Mouse (Mus musculus) liver, postnatal 0 days (tissue): ENCODE measurements around the gene E130114P18Rik.

Experiments used
- CTCF ChIP-seq: sonication (generic); IDR thresholded peaks from 2 replicates; pipeline ENCODE4 v1.5.1; 2016; ENCODE audit warnings: antibody characterized with exemption, low read depth
- EP300 ChIP-seq: IDR thresholded peaks from 2 replicates; pipeline ENCODE4 v1.6.1; 2016; ENCODE audit warnings: antibody characterized with exemption, low read depth, mild to moderate bottlenecking

- no peak for TF ChIP-seq EP300
- TF ChIP-seq CTCF: no peak
These were observed 141.3 kb downstream of the E130114P18Rik start for GRCm38 (mm10) chr4:97636569-97636968.
